Mouse (Mus musculus) hindlimb bud, embryonic 11.5 days (tissue): Measurements from ENCODE around the gene Ubl4a.
"Not testable (repeated sequence)": the region's sequence is repeated elsewhere in the genome, so short reads cannot be mapped to it uniquely, and the experiment has no call there.

ENCODE experiments used
- DNase-seq: peaks from one replicate; pipeline ENCODE4 v3.0.0-alpha.2; 2012; ENCODE audit warnings: low read depth, low spot score; ENCODE audit errors: extremely low spot score

Ubl4a gene

GRCm38 (mm10) chrX:74372888-74373549 lies at the start of gene Ubl4a, which contains the start of gene Slc10a3:
TSS of gene Ubl4a (minus strand) at chrX:74373218.
TSS of gene Slc10a3 (minus strand) at chrX:74373349.
- DNase-seq = no peak

- DNase-seq = no peak
These were observed 40.4 kb upstream of the Ubl4a start for GRCm38 (mm10) chrX:74413377-74413776.

- no peak for DNase-seq
These were observed 35.3 kb upstream of the Ubl4a start for GRCm38 (mm10) chrX:74408340-74408739.

GRCm38 (mm10) chrX:74400136-74400535 lies 27.1 kb upstream of the Ubl4a start:
- DNase-seq = no peak

- no peak for DNase-seq
These were observed 19.8 kb upstream of the Ubl4a start, which contains the start of the genes Fam3a and Ikbkg for GRCm38 (mm10) chrX:74392535-74393443. TSS of gene Fam3a (minus strand) at chrX:74393272. TSS of gene Ikbkg (plus strand) at chrX:74393290.

- no peak for DNase-seq
These were observed 15.1 kb upstream of the Ubl4a start for GRCm38 (mm10) chrX:74388153-74388552.

- no peak for DNase-seq
These were observed 11.4 kb upstream of the Ubl4a start for GRCm38 (mm10) chrX:74384451-74384850.

GRCm38 (mm10) chrX:74368209-74368909 lies 4.7 kb downstream of the Ubl4a start:
- DNase-seq = no peak

GRCm38 (mm10) chrX:74367512-74367911 lies 5.5 kb downstream of the Ubl4a start:
- DNase-seq = no peak

GRCm38 (mm10) chrX:74359171-74359570 lies 13.8 kb downstream of the Ubl4a start:
- no peak for DNase-seq

GRCm38 (mm10) chrX:74357069-74357468 lies 15.9 kb downstream of the Ubl4a start:
- not testable (repeated sequence) for DNase-seq

- no peak for DNase-seq
These were observed 19.6 kb downstream of the Ubl4a start, which contains the start of gene Lage3 for GRCm38 (mm10) chrX:74353467-74353770. TSS of gene Lage3 (minus strand) at chrX:74353618.

- no peak for DNase-seq
These were observed 20.2 kb downstream of the Ubl4a start for GRCm38 (mm10) chrX:74352645-74353466.

GRCm38 (mm10) chrX:74330166-74330930 lies 42.7 kb downstream of the Ubl4a start:
- DNase-seq = no peak

- no peak for DNase-seq
These were observed 43.8 kb downstream of the Ubl4a start for GRCm38 (mm10) chrX:74329215-74329671.

GRCm38 (mm10) chrX:74328725-74329161 lies 44.3 kb downstream of the Ubl4a start, which contains the start of gene Plxna3:
TSS of gene Plxna3 (plus strand) at chrX:74329066.
- no peak for DNase-seq
